Mouse (Mus musculus) urinary bladder, postnatal 4 days (tissue): Measurements from ENCODE around the gene Pigw.
"Not testable (repeated sequence)": the region's sequence is repeated elsewhere in the genome, so short reads cannot be mapped to it uniquely, and the experiment has no call there.

Experiments used
- DNase-seq, 2 experiments: peaks; one replicate each; pipeline ENCODE4 v3.0.0; 2021 to 2022; ENCODE audit warnings: low spot score in 2 of 2

Gene Pigw

GRCm38 (mm10) chr11:84879007-84879771 lies 896 bp downstream of the Pigw start:
- DNase-seq: no peak

- DNase-seq: not testable (repeated sequence)
These were observed 4.1 kb downstream of the Pigw start for GRCm38 (mm10) chr11:84876020-84876419.

- DNase-seq: no peak
These were observed 6.8 kb downstream of the Pigw start for GRCm38 (mm10) chr11:84873042-84873833.

GRCm38 (mm10) chr11:84871548-84872069 lies 8.5 kb downstream of the Pigw start:
- no peak for DNase-seq

GRCm38 (mm10) chr11:84871046-84871445 lies 9.0 kb downstream of the Pigw start:
- DNase-seq: no peak

GRCm38 (mm10) chr11:84870337-84871043 lies 9.6 kb downstream of the Pigw start, which contains the start of gene Ggnbp2:
Ggnbp2 (minus strand) TSS chr11:84870817.
- peak; percentile 89 to 94 for DNase-seq

- DNase-seq: peak; percentile 95 to 96
These were observed 10.4 kb downstream of the Pigw start for GRCm38 (mm10) chr11:84869537-84870232.

GRCm38 (mm10) chr11:84868786-84869259 lies 11.3 kb downstream of the Pigw start:
- no peak for DNase-seq

GRCm38 (mm10) chr11:84867586-84867985 lies 12.5 kb downstream of the Pigw start:
- no peak for DNase-seq

- DNase-seq: no peak
These were observed 14.8 kb downstream of the Pigw start for GRCm38 (mm10) chr11:84865268-84865667.

GRCm38 (mm10) chr11:84855285-84855684 lies 24.8 kb downstream of the Pigw start:
- DNase-seq: no peak

GRCm38 (mm10) chr11:84847475-84848090 lies 32.5 kb downstream of the Pigw start:
- DNase-seq: no peak

- no peak for DNase-seq
These were observed 33.2 kb downstream of the Pigw start for GRCm38 (mm10) chr11:84846741-84847474.

GRCm38 (mm10) chr11:84839330-84839729 lies 40.8 kb downstream of the Pigw start:
- no peak for DNase-seq

GRCm38 (mm10) chr11:84829495-84829894 lies 50.6 kb downstream of the Pigw start:
- peak in 1 of 2 experiments; percentile 16 for DNase-seq

GRCm38 (mm10) chr11:84828516-84829399 lies 51.3 kb downstream of the Pigw start, which contains the start of gene Dhrs11:
Dhrs11 (minus strand) TSS chr11:84828994.
- DNase-seq: peak; percentile 92 to 93

GRCm38 (mm10) chr11:84827901-84828503 lies 52.1 kb downstream of the Pigw start:
- peak in 1 of 2 experiments; percentile 12 for DNase-seq

GRCm38 (mm10) chr11:84827492-84827891 lies 52.6 kb downstream of the Pigw start:
- DNase-seq: peak in 1 of 2 experiments; percentile 15
